Mouse (Mus musculus) lung, embryonic 16.5 days (tissue): ENCODE measurements around the gene Setd2. TPM values are rescaled to one million over a fixed set of nuclear protein-coding genes. Genes with fewer than 3 reads are reported as not detected.

Experiments
- ATAC-seq: fragments of 200-750 bp; cut with Nextera tagmentation; 2 replicates; pipeline ENCODE4 v1.8.0; 2017; ENCODE audit warnings: low read depth, mild to moderate bottlenecking, moderate library complexity
- H3K27ac ChIP-seq: fragments of 300-500 bp; sonication (generic); 2 replicates; pipeline ENCODE4 v1.5.1; 2014; ENCODE audit warnings: mild to moderate bottlenecking, control low read depth, low read length
- H3K27me3 ChIP-seq: fragments of 300-500 bp; sonication (generic); 2 replicates; pipeline ENCODE4 v1.6.1; 2014; ENCODE audit warnings: low read depth, low read length, mixed read lengths; ENCODE audit not compliant: control insufficient read depth, insufficient read depth
- H3K36me3 ChIP-seq: fragments of 300-500 bp; sonication (generic); 2 replicates; pipeline ENCODE4 v1.6.1; 2014; ENCODE audit warnings: low read length; ENCODE audit not compliant: control insufficient read depth, insufficient read depth
- H3K4me1 ChIP-seq: fragments of 300-500 bp; sonication (generic); replicated peaks from 2 replicates; pipeline ENCODE4 v1.6.1; 2014; ENCODE audit warnings: low read length, mixed read lengths; ENCODE audit not compliant: control insufficient read depth, insufficient read depth
- H3K4me2 ChIP-seq: fragments of 300-500 bp; sonication (generic); 2 replicates; pipeline ENCODE4 v1.6.1; 2014; ENCODE audit warnings: low read depth, low read length, control low read depth
- H3K4me3 ChIP-seq: fragments of 300-500 bp; sonication (generic); 2 replicates; pipeline ENCODE4 v1.5.1; 2014; ENCODE audit warnings: mild to moderate bottlenecking, low read length, control low read depth
- H3K9ac ChIP-seq: fragments of 300-500 bp; sonication (generic); 2 replicates; pipeline ENCODE4 v1.6.1; 2014; ENCODE audit warnings: low read length, control low read depth
- H3K9me3 ChIP-seq: fragments of 300-500 bp; sonication (generic); 2 replicates; pipeline ENCODE4 v1.6.1; 2016; ENCODE audit warnings: low read length; ENCODE audit not compliant: control insufficient read depth
- WGBS: fragments of 180-500 bp; shearing (Covaris S2); extraction: QIAGEN DNeasy Blood & Tissue Kit; methylation state at CpG from one replicate; pipeline ENCODE4 v1.1.7; 2014; 5-methylcytosine and 5-hydroxymethylcytosine counted together
- polyA plus RNA-seq: library from polyadenylated mRNA; unstranded; fragments of >200 nt; fragmentation: Nextera tagmentation; extraction: Ambion mirVana; gene quantifications from 2 replicates; pipeline ENCODE4 v1.2.1, GENCODE M21; 2015

The Setd2 gene
- 31.7 and 33.1 TPM in 2 replicates for polyA plus RNA-seq

DNA sequence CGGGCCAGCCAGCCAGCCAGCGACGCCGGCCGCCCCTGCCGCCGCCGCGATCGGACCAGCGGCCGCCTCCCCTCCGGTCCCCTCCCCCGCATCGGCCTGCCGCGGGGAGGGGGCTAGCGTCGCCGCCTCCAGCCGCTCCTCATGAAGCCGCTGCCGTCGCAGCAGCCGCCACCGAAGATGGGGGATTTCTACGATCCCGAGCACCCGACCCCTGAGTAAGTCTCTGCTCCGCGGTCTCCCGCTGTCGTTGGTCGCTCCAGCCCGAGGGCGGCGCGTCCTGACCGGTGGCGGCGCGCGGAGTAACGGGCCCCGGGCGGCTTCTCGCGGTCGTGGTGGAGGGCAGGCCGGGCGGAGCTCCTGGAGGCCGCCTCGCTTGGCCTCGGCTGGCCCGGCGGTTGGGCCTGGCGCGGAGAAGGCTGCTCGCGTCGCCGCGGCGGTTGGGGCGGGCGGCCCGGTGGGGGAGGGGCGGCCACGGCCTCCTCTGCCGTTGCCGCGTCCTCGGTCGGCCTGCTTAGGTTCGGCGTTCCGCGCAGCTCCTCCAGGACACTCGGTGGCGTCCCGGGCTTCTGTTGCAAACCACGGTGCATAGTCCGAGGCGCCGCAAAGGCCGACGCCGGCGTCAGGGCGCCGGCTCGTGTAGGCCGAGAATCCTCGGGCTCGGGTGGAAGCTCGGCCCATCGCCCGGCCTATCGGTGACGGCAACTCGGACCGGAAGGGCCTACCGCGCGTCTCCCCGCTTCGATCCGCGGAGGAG lies at the start of gene Setd2:
Setd2 (plus strand) TSS at position 60 of the 754 bp plus-strand sequence.
- Histone ChIP-seq H3K4me2 (peak within 1 kb of the TSS; percentile 86), H3K27ac (peak within 1 kb of the TSS; percentile 99), H3K9me3 (no peaks in the 10 kb centered on the region), H3K4me3 (peak within 1 kb of the TSS; percentile 83), H3K27me3 (no peaks in the 10 kb centered on the region), H3K36me3 (no peaks in the 10 kb centered on the region), H3K4me1 (peaks cover 20% of the 10 kb centered on the region), H3K9ac (peak within 1 kb of the TSS; percentile 98)
- WGBS, result 0% methylated on average over 81 of the region's 109 CpGs
- peak; percentile 60 for ATAC-seq

GRCm38 (mm10) chr9:110488841-110489240 lies 43.6 kb upstream of the Setd2 start:
- 59% methylated on average over 4 of the region's 4 CpGs for WGBS
- no peak for ATAC-seq
- no peak overlapping the region for H3K4me2 ChIP-seq

GRCm38 (mm10) chr9:110490913-110491312 lies 41.5 kb upstream of the Setd2 start:
- no peak overlapping the region for H3K4me2 ChIP-seq
- H3K27me3 ChIP-seq, result no peaks in the 10 kb centered on the region
- peaks cover 5% of the 10 kb centered on the region for H3K9me3 ChIP-seq
- H3K36me3 ChIP-seq, result no peaks in the 10 kb centered on the region
- H3K9ac ChIP-seq, result no peak overlapping the region
- no peaks in the 10 kb centered on the region for H3K4me1 ChIP-seq
- no peak for ATAC-seq
- H3K27ac ChIP-seq, result no peak overlapping the region
- WGBS, result 51% methylated on average over 5 of the region's 5 CpGs
- no peak overlapping the region for H3K4me3 ChIP-seq

More at GRCm38 (mm10) chr9:110488841-110489240, 43.6 kb upstream of the Setd2 start:
- no peak overlapping the region for H3K27ac ChIP-seq
- H3K27me3 ChIP-seq, result no peaks in the 10 kb centered on the region
- H3K4me1 ChIP-seq, result no peaks in the 10 kb centered on the region
- H3K4me3 ChIP-seq, result no peak overlapping the region
- peaks cover 5% of the 10 kb centered on the region for H3K9me3 ChIP-seq
- no peak overlapping the region for H3K9ac ChIP-seq
- H3K36me3 ChIP-seq, result no peaks in the 10 kb centered on the region

GRCm38 (mm10) chr9:110525737-110526136 lies 6.7 kb upstream of the Setd2 start:
- Histone ChIP-seq H3K4me3 (no peak overlapping the region), H3K36me3 (no peaks in the 10 kb centered on the region), H3K4me1 (no peaks in the 10 kb centered on the region), H3K4me2 (no peak overlapping the region), H3K27me3 (no peaks in the 10 kb centered on the region), H3K9ac (no peak overlapping the region), H3K9me3 (no peaks in the 10 kb centered on the region), H3K27ac (no peak overlapping the region)
- 30% methylated on average over 2 of the region's 2 CpGs for WGBS
- ATAC-seq, result no peak

DNA sequence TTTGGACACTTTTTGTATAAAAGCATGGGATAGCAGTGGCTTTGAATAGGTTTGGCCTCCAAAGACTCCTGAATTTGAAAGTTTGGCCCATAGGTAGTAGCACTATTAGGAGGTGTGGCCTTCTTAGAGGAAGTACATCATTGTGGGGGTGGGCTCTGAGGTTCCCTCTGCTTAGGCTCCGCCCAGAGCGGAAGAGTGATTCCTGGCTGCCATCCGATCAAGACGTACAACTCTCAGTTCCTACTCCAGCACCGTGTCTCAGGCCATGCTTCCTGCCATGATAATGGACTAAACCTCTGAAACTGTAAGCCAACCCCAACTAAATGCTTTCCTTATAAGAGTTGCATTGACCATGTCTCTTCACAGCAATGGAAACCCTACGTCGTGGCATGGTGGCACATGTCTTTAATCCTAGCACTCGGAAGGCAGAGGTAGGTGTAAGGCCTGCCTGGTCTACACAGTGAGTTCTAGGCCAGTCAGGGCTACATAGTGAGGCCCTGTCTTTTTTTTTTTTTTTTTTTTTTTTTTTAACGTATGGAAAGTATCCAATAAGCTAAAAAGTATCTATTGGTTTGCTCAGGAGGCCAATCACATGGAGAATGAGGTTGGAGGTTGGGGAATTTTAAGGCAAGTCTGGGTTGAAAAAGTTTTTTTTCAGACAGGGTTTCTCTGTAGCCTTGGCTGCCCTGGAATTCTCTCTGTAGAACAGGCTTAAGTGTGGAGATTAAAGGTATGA lies 3.2 kb upstream of the Setd2 start:
- no peaks in the 10 kb centered on the region for H3K27me3 ChIP-seq
- no peak overlapping the region for H3K4me3 ChIP-seq
- peaks cover 8% of the 10 kb centered on the region for H3K4me1 ChIP-seq
- no peak overlapping the region for H3K4me2 ChIP-seq
- no peak for ATAC-seq
- H3K27ac ChIP-seq, result no peak overlapping the region
- WGBS, result 50% methylated on average over 9 of the region's 9 CpGs
- H3K9me3 ChIP-seq, result no peaks in the 10 kb centered on the region
- H3K36me3 ChIP-seq, result no peaks in the 10 kb centered on the region
- no peak overlapping the region for H3K9ac ChIP-seq

DNA sequence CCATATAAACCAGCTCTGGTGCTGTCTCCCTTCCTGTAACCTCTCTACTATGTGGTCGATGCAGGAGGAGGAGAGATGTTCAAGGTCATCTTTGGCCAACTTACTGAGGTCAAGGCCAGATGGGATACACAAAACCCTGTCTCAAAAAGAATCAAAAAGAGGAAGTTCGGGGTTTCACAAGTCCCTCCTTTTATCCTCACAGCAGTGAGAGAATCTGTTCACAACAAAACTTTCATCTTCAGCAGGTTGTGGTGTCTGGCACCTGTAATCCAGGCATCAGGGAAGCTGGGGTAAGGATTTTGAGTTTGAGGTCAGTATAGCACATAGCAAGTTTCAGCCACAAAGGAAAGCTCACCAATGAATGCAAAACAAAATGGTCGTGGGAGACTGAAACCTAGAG lies 1.7 kb upstream of the Setd2 start:
- WGBS, result 65% methylated on average over 3 of the region's 3 CpGs
- no peaks in the 10 kb centered on the region for H3K27me3 ChIP-seq
- no peak overlapping the region for H3K4me3 ChIP-seq
- ATAC-seq, result no peak
- H3K4me2 ChIP-seq, result no peak overlapping the region
- H3K4me1 ChIP-seq, result peaks cover 20% of the 10 kb centered on the region
- no peak overlapping the region for H3K9ac ChIP-seq
- H3K9me3 ChIP-seq, result no peaks in the 10 kb centered on the region
- no peaks in the 10 kb centered on the region for H3K36me3 ChIP-seq
- no peak overlapping the region for H3K27ac ChIP-seq

DNA sequence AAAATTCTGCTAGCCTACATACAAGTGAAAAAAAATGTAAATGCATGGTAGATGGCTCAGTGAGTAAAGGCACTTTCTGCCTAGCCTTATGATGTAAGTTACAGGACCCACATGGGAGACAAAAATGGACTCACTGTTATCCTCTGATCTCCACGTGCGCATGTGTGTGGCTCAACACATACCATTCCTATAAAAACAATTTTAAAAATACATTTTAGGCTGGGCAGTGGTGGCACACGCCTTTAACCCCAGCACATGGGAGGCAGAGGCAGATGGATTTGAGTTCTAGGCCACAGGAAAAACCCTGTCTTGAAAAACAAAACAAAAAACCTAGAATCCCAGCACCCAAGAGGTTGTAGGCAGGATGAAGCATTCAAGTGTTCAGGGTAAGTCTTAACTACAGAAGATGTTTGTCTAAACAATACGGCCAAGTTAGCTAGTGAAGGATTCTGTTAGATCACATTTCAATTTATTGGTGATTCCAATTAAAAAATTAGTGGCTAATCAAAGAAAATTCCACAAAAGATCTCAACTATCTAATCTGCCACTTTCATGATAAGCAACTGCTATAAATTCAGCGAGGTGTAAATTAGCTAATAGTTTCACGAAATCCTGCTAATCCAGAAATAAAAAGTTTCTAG lies 1.1 kb upstream of the Setd2 start:
- no peak for ATAC-seq
- Histone ChIP-seq H3K36me3 (no peaks in the 10 kb centered on the region), H3K27ac (peak overlapping the region; percentile 99), H3K4me1 (peaks cover 20% of the 10 kb centered on the region), H3K4me2 (peak overlapping the region; percentile 63), H3K9ac (peak overlapping the region; percentile 93), H3K9me3 (no peaks in the 10 kb centered on the region), H3K4me3 (peak overlapping the region; percentile 83), H3K27me3 (no peaks in the 10 kb centered on the region)
- 21% methylated on average over 6 of the region's 6 CpGs for WGBS

DNA sequence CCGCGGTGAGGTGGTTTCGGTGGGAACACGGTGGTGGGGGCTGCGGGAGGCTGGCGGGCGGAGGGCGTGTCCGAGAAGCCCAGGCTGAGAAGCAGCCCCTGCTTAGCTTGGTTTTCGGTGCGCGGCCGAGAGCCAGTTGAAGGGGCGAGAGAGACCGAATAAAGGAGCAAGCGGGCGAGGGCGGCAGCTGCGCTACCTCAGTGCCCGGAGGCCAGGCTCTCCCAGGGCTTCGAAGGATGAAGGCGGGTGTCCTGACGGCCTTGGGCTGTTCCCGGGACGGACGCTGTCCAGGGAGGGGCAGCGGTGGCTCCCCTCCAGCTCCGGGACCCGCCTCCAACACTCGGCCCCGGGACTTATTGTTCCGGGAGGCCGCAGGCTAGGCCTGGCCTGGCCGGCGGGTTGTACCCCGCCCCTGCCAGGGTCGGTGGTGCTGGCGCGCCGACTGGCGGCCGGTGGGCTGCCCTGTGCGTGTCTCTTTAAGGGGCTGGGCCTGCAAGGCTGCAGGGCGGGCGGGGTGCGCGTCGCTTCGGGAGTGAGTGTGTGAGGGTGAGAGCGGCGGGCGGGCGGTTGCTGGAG lies 395 bp upstream of the Setd2 start:
- under 1% methylated on average over 40 of the region's 53 CpGs for WGBS

GRCm38 (mm10) chr9:110533645-110534044 lies 1.2 kb downstream of the Setd2 start:
- Histone ChIP-seq H3K4me2 (peak overlapping the region; percentile 86), H3K27me3 (no peaks in the 10 kb centered on the region), H3K9me3 (no peaks in the 10 kb centered on the region), H3K4me1 (peaks cover 20% of the 10 kb centered on the region), H3K9ac (peak overlapping the region; percentile 98), H3K4me3 (peak overlapping the region; percentile 83), H3K27ac (no peak overlapping the region), H3K36me3 (no peaks in the 10 kb centered on the region)
- ATAC-seq, result no peak
- WGBS, result 17% methylated on average over 5 of the region's 5 CpGs

More for the DNA sequence above, 395 bp upstream of the Setd2 start:
- Histone ChIP-seq H3K4me1 (peaks cover 20% of the 10 kb centered on the region), H3K4me2 (peak overlapping the region; percentile 63), H3K27ac (peak overlapping the region; percentile 99), H3K36me3 (no peaks in the 10 kb centered on the region), H3K9me3 (no peaks in the 10 kb centered on the region), H3K27me3 (no peaks in the 10 kb centered on the region), H3K9ac (peak overlapping the region; percentile 98), H3K4me3 (peak overlapping the region; percentile 83)
- ATAC-seq, result peak; percentile 99
